9 mouse cellular contexts compared by ENCODE assay signal in the genomic region with DNA sequence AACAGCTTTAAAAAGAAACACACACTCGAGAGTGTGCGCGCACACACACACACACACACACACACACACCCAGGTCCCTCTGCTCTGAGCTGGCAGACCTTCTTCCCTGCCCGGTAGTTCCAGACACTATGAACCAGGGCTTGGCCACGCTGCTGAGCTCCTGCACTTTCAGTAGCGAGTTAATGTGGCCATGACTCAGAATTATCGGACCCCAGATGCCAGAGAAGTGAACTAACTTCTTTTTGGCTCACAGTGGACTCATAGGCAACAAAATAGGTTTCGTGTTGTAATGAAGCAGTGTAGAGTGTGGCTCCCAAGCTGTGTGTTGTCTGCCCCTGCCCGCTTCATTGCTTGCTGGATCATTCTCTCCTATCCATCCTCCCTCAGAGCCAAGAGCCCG.
DNase-seq lines count a peak whose midpoint lies in the region; ATAC-seq and TF ChIP-seq lines count a peak whose summit lies in the region.
"Had no signal": no experiment of that assay in that cellular context is flagged by ENCODE, and none has a peak within 500 bp of the region (broad histone marks: within the 10 kb centered on the region; RNA-seq: fewer than 3 reads in every experiment).

No protein-coding gene starts in this region.

- no peak overlapping the region for H3K9ac ChIP-seq in midbrain, embryonic 13.5 days (replicated peaks)
- no peak overlapping the region for H3K9ac ChIP-seq in midbrain, embryonic 11.5 days (ENCODE audit: low read length)
- no peak overlapping the region for H3K9ac ChIP-seq in neural tube, embryonic 13.5 days
- H3K9ac ChIP-seq: liver, embryonic 13.5 days had no signal

- intact Hi-C loops in gastrocnemius, adult 2 months (cut with DNase I), result no loop called here
- intact Hi-C loops in gastrocnemius, postnatal 36 days (cut with DNase I), result no loop called here

- H3K9me3 ChIP-seq in midbrain, embryonic 13.5 days, result no peaks in the 10 kb centered on the region
- no peaks in the 10 kb centered on the region for H3K9me3 ChIP-seq in midbrain, embryonic 11.5 days (ENCODE audit: control insufficient read depth, low read length)
- H3K9me3 ChIP-seq in heart, embryonic 10.5 days, result no peaks in the 10 kb centered on the region
- no peaks in the 10 kb centered on the region for H3K9me3 ChIP-seq in neural tube, embryonic 13.5 days
- H3K9me3 ChIP-seq: liver, embryonic 13.5 days had no signal

- ATAC-seq in midbrain, embryonic 13.5 days, result peak; percentile 20; the same call in 1 of the 2 replicates
- no peak for ATAC-seq in midbrain, embryonic 11.5 days (ENCODE audit: low FRiP score)
- no peak for ATAC-seq in neural tube, embryonic 13.5 days (ENCODE audit: low read depth)

- H3K4me1 ChIP-seq in midbrain, embryonic 13.5 days (replicated peaks), result 0 out of 2 replicates have a peak, but pooled peaks cover 12% of the 10 kb centered on the region
- H3K4me1 ChIP-seq in midbrain, embryonic 11.5 days (ENCODE audit: control insufficient read depth, insufficient read depth, low read length), result no peaks in the 10 kb centered on the region
- peaks cover 23% of the 10 kb centered on the region for H3K4me1 ChIP-seq in heart, embryonic 10.5 days
- peaks cover 17% of the 10 kb centered on the region for H3K4me1 ChIP-seq in neural tube, embryonic 13.5 days (replicated peaks)

- WGBS in midbrain, embryonic 13.5 days, result 79% methylated on average over 10 of the region's 10 CpGs
- WGBS in midbrain, embryonic 11.5 days, result 90% methylated on average over 10 of the region's 10 CpGs
- 78% methylated on average over 10 of the region's 10 CpGs for WGBS in heart, embryonic 10.5 days
- 65% methylated on average over 10 of the region's 10 CpGs for WGBS in neural tube, embryonic 13.5 days

- peak overlapping the region; percentile 80 for H3K27ac ChIP-seq in gastrocnemius, adult 2 months
- no peak overlapping the region for H3K27ac ChIP-seq in midbrain, embryonic 13.5 days
- H3K27ac ChIP-seq in midbrain, embryonic 11.5 days (ENCODE audit: low read depth, low read length), result no peak overlapping the region
- peak overlapping the region; percentile 75; the same call in 1 of the 2 replicates for H3K27ac ChIP-seq in heart, embryonic 10.5 days
- H3K27ac ChIP-seq in neural tube, embryonic 13.5 days (replicated peaks), result 0 out of 2 replicates have a peak overlapping the region, but pooled peaks have one; percentile 42
- H3K27ac ChIP-seq: liver, embryonic 13.5 days had no signal

- no peaks in the 10 kb centered on the region for H3K27me3 ChIP-seq in midbrain, embryonic 13.5 days
- no peaks in the 10 kb centered on the region for H3K27me3 ChIP-seq in midbrain, embryonic 11.5 days (ENCODE audit: control insufficient read depth, insufficient read depth, low read length)
- no peaks in the 10 kb centered on the region for H3K27me3 ChIP-seq in heart, embryonic 10.5 days (ENCODE audit: insufficient read depth, poor library complexity, severe bottlenecking)
- no peaks in the 10 kb centered on the region for H3K27me3 ChIP-seq in neural tube, embryonic 13.5 days
- H3K27me3 ChIP-seq: liver, embryonic 13.5 days had no signal

- TF ChIP-seq CTCF in gastrocnemius, adult 2 months (IDR thresholded peaks at IDR 0.05), result no peak

- peak overlapping the region; percentile 51 for H3K4me3 ChIP-seq in gastrocnemius, adult 2 months
- H3K4me3 ChIP-seq in midbrain, embryonic 13.5 days (replicated peaks), result no peak overlapping the region
- no peak overlapping the region for H3K4me3 ChIP-seq in midbrain, embryonic 11.5 days (ENCODE audit: low read depth, low read length)
- no peak overlapping the region for H3K4me3 ChIP-seq in heart, embryonic 10.5 days
- H3K4me3 ChIP-seq in neural tube, embryonic 13.5 days, result no peak overlapping the region
- H3K4me3 ChIP-seq: liver, embryonic 13.5 days had no signal

- DNase-seq in gastrocnemius, adult 2 months, result peak; percentile 50
- no peak for DNase-seq in gastrocnemius, postnatal 36 days
- no peak for DNase-seq in midbrain, embryonic 11.5 days (ENCODE audit: low spot score, missing footprints)
- no peak for DNase-seq in heart, embryonic 10.5 days (ENCODE audit: low spot score)
- no peak for DNase-seq in thymus, postnatal 0 days (ENCODE audit: low spot score)
- DNase-seq in cerebellum, postnatal 25 days, result no peak
- DNase-seq: liver, embryonic 13.5 days had no signal

- no peak overlapping the region for H3K4me2 ChIP-seq in midbrain, embryonic 13.5 days (replicated peaks)
- H3K4me2 ChIP-seq in midbrain, embryonic 11.5 days, result no peak overlapping the region
- H3K4me2 ChIP-seq in neural tube, embryonic 13.5 days, result no peak overlapping the region
- H3K4me2 ChIP-seq: liver, embryonic 13.5 days had no signal

- H3K36me3 ChIP-seq in midbrain, embryonic 13.5 days, result no peaks in the 10 kb centered on the region
- H3K36me3 ChIP-seq in midbrain, embryonic 11.5 days (ENCODE audit: control insufficient read depth, insufficient read depth, low read length), result no peaks in the 10 kb centered on the region
- 0 out of 2 replicates have a peak, but pooled peaks cover 2% of the 10 kb centered on the region for H3K36me3 ChIP-seq in heart, embryonic 10.5 days
- H3K36me3 ChIP-seq in neural tube, embryonic 13.5 days, result no peaks in the 10 kb centered on the region
- H3K36me3 ChIP-seq: liver, embryonic 13.5 days had no signal

Comparison
In these comparisons a context has a peak if more than half of its experiments do, and no peak if none do; other contexts are left out.
1. H3K27ac ChIP-seq: peak in gastrocnemius, adult 2 months (single experiment), heart, embryonic 10.5 days (single experiment) and neural tube, embryonic 13.5 days (single experiment); none in midbrain, embryonic 13.5 days (single experiment) and midbrain, embryonic 11.5 days (single experiment).